Mouse (Mus musculus) kidney, postnatal 0 days (tissue): ENCODE data around the gene Med25. TPM values are rescaled to one million over a fixed set of nuclear protein-coding genes. Genes with fewer than 3 reads are reported as not detected.

Experiments
- ATAC-seq: fragments of 200-750 bp; cut with Nextera tagmentation; replicated peaks from 2 replicates; pipeline ENCODE4 v1.8.0; 2017; ENCODE audit warnings: low read depth, moderate number of reproducible peaks, moderate TSS enrichment, moderate library complexity; ENCODE audit not compliant: low FRiP score
- DNase-seq: peaks from one replicate; pipeline ENCODE4 v3.0.0-alpha.2; 2016; ENCODE audit warnings: low spot score
- H3K27ac ChIP-seq: fragments of 300-500 bp; sonication (generic); 2 replicates; pipeline ENCODE4 v1.5.1; 2014; ENCODE audit warnings: mild to moderate bottlenecking
- H3K27me3 ChIP-seq: fragments of 300-500 bp; sonication (generic); 2 replicates; pipeline ENCODE4 v1.6.1; 2014; ENCODE audit warnings: low read length, mixed read lengths; ENCODE audit not compliant: insufficient read depth
- H3K36me3 ChIP-seq: fragments of 300-500 bp; sonication (generic); 2 replicates; pipeline ENCODE4 v1.6.1; 2014; ENCODE audit warnings: low read length, mixed read lengths; ENCODE audit not compliant: insufficient read depth
- H3K4me1 ChIP-seq: fragments of 300-500 bp; sonication (generic); replicated peaks from 2 replicates; pipeline ENCODE4 v1.6.1; 2014; ENCODE audit warnings: antibody characterized with exemption, low read length, mixed read lengths; ENCODE audit not compliant: insufficient read depth
- H3K4me2 ChIP-seq: fragments of 300-500 bp; sonication (generic); 2 replicates; pipeline ENCODE4 v1.6.1; 2014; ENCODE audit warnings: mild to moderate bottlenecking, low read length, moderate library complexity, mixed read lengths
- H3K4me3 ChIP-seq: fragments of 300-500 bp; sonication (generic); replicated peaks from 2 replicates; pipeline ENCODE4 v1.5.1; 2014; ENCODE audit warnings: low read depth, low read length
- H3K9ac ChIP-seq: fragments of 300-500 bp; sonication (generic); 2 replicates; pipeline ENCODE4 v1.6.1; 2014; ENCODE audit warnings: low read depth, low read length
- H3K9me3 ChIP-seq: fragments of 300-500 bp; sonication (generic); replicated peaks from 2 replicates; pipeline ENCODE4 v1.6.1; 2016; ENCODE audit warnings: low read length, inconsistent platforms, mixed read lengths
- CTCF ChIP-seq: IDR thresholded peaks from 2 replicates; pipeline ENCODE4 v1.5.1; 2016; ENCODE audit warnings: antibody characterized with exemption, low read depth, mild to moderate bottlenecking, moderate library complexity
- WGBS: fragments of 180-500 bp; shearing (Covaris S2); extraction: QIAGEN DNeasy Blood & Tissue Kit; methylation state at CpG from one replicate; pipeline ENCODE4 v1.1.7; 2014; 5-methylcytosine and 5-hydroxymethylcytosine counted together
- polyA plus RNA-seq: library from polyadenylated mRNA; unstranded; fragments of >200 nt; fragmentation: Nextera tagmentation; extraction: Ambion mirVana; gene quantifications from 2 replicates; pipeline ENCODE4 v1.2.1, GENCODE M21; 2015

Gene Med25
- polyA plus RNA-seq, 1 experiment from 2014 or later: 91.4 TPM

DNA sequence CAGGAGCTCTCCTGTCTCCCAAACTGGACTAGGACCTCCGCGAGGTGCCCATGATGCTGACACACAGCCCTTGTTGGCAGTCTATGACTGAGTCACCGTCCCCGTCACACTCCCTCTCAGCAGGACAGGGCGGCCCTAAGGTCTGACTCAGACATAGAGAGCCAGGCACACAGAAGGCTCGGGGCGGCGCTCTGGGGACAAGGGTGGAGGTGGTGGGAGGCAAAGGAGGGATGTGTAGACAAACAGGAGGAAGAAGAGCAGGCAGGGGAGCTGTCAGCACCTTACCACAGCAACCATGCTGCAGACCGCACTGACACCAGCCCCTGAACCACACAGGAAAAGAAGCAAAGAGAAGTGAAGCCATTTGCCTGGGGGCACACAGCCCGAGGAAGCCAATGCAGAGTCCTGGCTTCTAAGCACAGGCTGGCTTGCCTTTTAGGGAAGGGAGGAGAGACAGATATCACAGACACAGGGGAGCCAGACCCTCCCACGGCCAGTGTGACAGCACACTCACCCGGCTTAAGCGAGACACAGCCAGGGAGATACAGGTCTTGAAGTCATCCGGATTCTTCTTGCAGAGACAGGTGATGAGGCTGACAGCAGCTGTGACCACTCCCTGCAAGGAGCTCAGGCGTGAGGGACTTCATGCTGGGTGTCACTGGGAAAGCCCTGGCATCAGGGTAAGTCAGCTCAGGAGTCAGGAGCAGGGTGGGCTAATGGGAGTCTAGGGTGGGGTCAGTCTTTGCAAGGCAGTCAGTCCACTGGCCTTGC lies 16.4 kb upstream of the Med25 start:
- no peaks in the 10 kb centered on the region for H3K27me3 ChIP-seq
- no peak overlapping the region for H3K9ac ChIP-seq
- H3K4me1 ChIP-seq: no peaks in the 10 kb centered on the region
- H3K4me2 ChIP-seq: no peak overlapping the region
- no peaks in the 10 kb centered on the region for H3K9me3 ChIP-seq
- ATAC-seq (no peak), DNase-seq (no peak)
- no peak overlapping the region for H3K4me3 ChIP-seq
- no peak for TF ChIP-seq CTCF
- 84% methylated on average over 15 of the region's 15 CpGs for WGBS
- H3K36me3 ChIP-seq: peaks cover 84% of the 10 kb centered on the region
- no peak overlapping the region for H3K27ac ChIP-seq

DNA sequence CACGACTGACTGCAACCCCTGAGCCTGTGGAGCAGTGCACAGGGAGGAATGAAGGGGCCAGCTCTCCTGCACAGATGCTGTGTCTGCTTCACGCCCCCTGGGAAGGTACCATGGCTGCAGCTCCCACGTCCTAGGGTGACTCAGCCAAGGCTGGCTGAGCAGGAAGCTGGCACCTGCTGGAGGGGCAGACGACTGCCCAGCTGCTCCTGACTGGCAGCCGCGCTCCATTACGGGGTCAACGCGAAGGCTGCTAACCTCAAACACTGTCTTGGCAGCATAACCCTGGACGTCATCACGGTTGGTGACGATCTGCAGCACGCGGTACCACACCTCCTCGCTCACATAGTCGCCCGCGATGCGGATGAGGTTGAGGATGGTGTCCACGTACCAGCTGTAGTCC lies 12.9 kb upstream of the Med25 start:
- ATAC-seq (no peak), DNase-seq (no peak)
- Histone ChIP-seq H3K4me3 (no peak overlapping the region), H3K27ac (no peak overlapping the region), H3K36me3 (peaks cover 72% of the 10 kb centered on the region), H3K9ac (no peak overlapping the region), H3K4me2 (no peak overlapping the region), H3K9me3 (no peaks in the 10 kb centered on the region), H3K4me1 (peaks cover 9% of the 10 kb centered on the region; the same call in 1 of the 2 replicates), H3K27me3 (no peaks in the 10 kb centered on the region)
- no peak for TF ChIP-seq CTCF
- 86% methylated on average over 20 of the region's 20 CpGs for WGBS

DNA sequence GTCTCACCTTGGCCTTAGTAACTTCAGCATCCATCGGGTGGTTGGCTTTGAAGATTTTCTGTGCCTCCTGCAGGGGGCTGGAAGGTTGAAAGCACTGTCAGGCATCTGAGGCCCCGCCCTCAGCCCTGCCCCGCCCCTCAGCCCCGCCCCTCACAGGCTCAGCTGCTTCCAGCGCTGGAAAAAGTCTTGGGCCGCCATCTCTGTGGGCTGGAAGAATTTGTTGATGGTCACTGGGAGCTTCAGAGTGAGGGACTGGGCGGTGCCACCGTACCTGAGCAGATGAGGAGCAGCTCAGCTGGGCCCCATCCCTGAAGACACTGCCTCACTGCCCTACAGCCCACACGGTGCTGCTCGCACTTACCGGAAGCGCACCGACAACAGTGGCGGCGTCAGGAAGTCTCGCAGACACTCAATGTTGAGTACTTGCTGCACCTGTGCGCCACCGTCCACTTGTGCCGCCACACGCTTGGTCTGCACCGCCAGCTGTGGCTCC lies 8.8 kb upstream of the Med25 start:
- DNase-seq (peak; percentile 83), ATAC-seq (peak; percentile 42)
- WGBS: 21% methylated on average over 21 of the region's 21 CpGs
- Histone ChIP-seq H3K9ac (peak overlapping the region; percentile 37; the same call in 1 of the 2 replicates), H3K4me1 (peaks cover 25% of the 10 kb centered on the region), H3K9me3 (no peaks in the 10 kb centered on the region), H3K27me3 (no peaks in the 10 kb centered on the region), H3K36me3 (peaks cover 31% of the 10 kb centered on the region), H3K4me3 (peak overlapping the region; percentile 23), H3K4me2 (peak overlapping the region; percentile 58), H3K27ac (peak overlapping the region; percentile 70)
- peak; percentile 57 for TF ChIP-seq CTCF

DNA sequence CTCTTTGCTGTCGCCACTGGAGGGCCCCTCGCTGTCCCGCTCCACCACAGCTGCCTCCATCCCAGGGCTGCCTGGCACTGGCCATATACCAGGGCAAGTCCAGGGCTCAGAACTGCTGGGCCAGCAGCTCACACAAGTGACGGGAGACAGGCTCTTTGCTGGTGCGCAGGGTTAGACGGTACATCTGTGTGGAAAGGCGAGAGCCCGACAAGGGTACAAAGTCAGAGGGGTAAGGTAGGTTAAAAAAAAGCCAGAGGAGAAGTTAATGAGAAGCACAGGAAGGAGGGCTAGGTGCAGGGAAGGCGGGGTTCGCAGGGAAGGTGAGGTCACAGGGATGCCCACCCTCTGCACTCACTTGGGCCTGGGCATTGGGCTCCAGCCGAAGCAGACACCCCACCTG lies 8.1 kb upstream of the Med25 start:
- ATAC-seq: peak; percentile 40
- H3K4me2 ChIP-seq: no peak overlapping the region
- no peak overlapping the region for H3K4me3 ChIP-seq
- no peaks in the 10 kb centered on the region for H3K27me3 ChIP-seq
- peaks cover 25% of the 10 kb centered on the region for H3K36me3 ChIP-seq
- no peaks in the 10 kb centered on the region for H3K9me3 ChIP-seq
- no peak for DNase-seq
- H3K9ac ChIP-seq: no peak overlapping the region
- TF ChIP-seq CTCF: no peak
- 79% methylated on average over 11 of the region's 11 CpGs for WGBS
- peaks cover 25% of the 10 kb centered on the region for H3K4me1 ChIP-seq
- H3K27ac ChIP-seq: peak overlapping the region; percentile 70

DNA sequence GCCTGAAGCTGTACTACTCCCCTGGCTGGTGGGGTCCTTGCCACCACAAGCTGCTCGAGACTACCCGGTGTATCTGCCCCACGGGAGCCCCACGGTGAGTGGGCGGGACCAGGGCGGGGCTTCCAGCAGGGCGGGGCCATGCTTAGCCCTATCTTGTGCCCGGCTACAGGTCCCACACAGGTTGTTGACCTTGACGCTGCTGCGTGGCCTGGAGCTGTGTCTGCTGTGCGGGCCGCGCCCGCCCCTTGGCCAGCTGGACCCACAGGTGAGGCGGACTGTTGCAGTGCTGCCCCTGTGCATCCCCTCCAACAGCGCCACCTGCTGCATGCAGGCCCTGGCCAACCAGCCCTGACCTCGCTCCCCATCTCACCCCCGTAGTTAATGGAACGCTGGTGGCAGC lies 6.1 kb upstream of the Med25 start:
- ATAC-seq (peak; percentile 11), DNase-seq (no peak)
- Histone ChIP-seq H3K4me3 (no peak overlapping the region), H3K9ac (no peak overlapping the region), H3K36me3 (peaks cover 5% of the 10 kb centered on the region; the same call in 1 of the 2 replicates), H3K27ac (no peak overlapping the region), H3K4me1 (peaks cover 25% of the 10 kb centered on the region), H3K4me2 (peak overlapping the region; percentile 3; the same call in 1 of the 2 replicates), H3K9me3 (no peaks in the 10 kb centered on the region), H3K27me3 (no peaks in the 10 kb centered on the region)
- TF ChIP-seq CTCF: peak; percentile 54
- WGBS: 35% methylated on average over 19 of the region's 19 CpGs

DNA sequence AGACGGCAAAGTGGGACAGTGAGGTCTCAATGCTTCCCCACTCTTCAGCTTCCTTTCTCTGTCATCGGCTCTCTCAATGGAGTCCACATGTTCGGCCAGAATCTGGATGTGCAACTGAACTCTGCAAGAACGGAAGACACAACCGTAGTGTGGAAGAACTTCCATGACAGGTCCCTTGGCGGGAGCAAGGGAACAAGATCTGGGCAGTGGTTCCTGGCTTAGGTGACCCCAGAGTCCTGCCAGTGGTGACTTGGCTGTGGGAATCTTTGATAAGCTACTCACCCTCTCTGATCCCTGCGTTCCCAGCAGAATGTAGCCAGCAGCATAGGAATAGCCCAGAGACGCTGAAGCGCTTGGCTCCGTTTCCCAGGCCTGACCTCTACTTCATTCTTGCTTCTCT lies 4.0 kb upstream of the Med25 start:
- no peak for TF ChIP-seq CTCF
- H3K27ac ChIP-seq: peak overlapping the region; percentile 81
- no peaks in the 10 kb centered on the region for H3K9me3 ChIP-seq
- H3K4me1 ChIP-seq: peaks cover 20% of the 10 kb centered on the region
- peak overlapping the region; percentile 70 for H3K9ac ChIP-seq
- peak overlapping the region; percentile 60 for H3K4me3 ChIP-seq
- no peak for DNase-seq
- no peak for ATAC-seq
- 28% methylated on average over 10 of the region's 10 CpGs for WGBS
- no peaks in the 10 kb centered on the region for H3K27me3 ChIP-seq
- peak overlapping the region; percentile 61 for H3K4me2 ChIP-seq
- no peaks in the 10 kb centered on the region for H3K36me3 ChIP-seq
